In genomic region chr11:101226065-101226701, GRCm38 (mm10) we compare ENCODE assay signal across 8 mouse cellular contexts. TPM values are rescaled to one million over a fixed set of nuclear protein-coding genes. Genes with fewer than 3 reads are reported as not detected.
DNase-seq lines count a peak whose midpoint lies in the region; ATAC-seq and TF ChIP-seq lines count a peak whose summit lies in the region.

Gene Ezh1 (minus strand): TSS chr11:101226463.

- H3K27ac ChIP-seq in embryonic facial prominence, embryonic 10.5 days (replicated peaks), result peak within 1 kb of the TSS; percentile 90
- peak within 1 kb of the TSS; percentile 65 for H3K27ac ChIP-seq in intestine, postnatal 0 days (ENCODE audit: low read depth, low read length)
- H3K27ac ChIP-seq in midbrain, embryonic 10.5 days (replicated peaks), result peak within 1 kb of the TSS; percentile 89

- H3K4me2 ChIP-seq in intestine, postnatal 0 days (replicated peaks; ENCODE audit: low read depth), result peak within 1 kb of the TSS; percentile 90

- no peaks in the 10 kb centered on the region for H3K36me3 ChIP-seq in embryonic facial prominence, embryonic 10.5 days (replicated peaks)
- no peaks in the 10 kb centered on the region for H3K36me3 ChIP-seq in intestine, postnatal 0 days (ENCODE audit: control insufficient read depth, insufficient read depth)
- H3K36me3 ChIP-seq in midbrain, embryonic 10.5 days, result no peaks in the 10 kb centered on the region

- H3K4me1 ChIP-seq in embryonic facial prominence, embryonic 10.5 days, result peaks cover 37% of the 10 kb centered on the region
- H3K4me1 ChIP-seq in intestine, postnatal 0 days (replicated peaks; ENCODE audit: control insufficient read depth, insufficient read depth, low read length), result peaks cover 2% of the 10 kb centered on the region; the same call in 1 of the 2 replicates
- H3K4me1 ChIP-seq in midbrain, embryonic 10.5 days, result peaks cover 35% of the 10 kb centered on the region

- H3K9ac ChIP-seq in intestine, postnatal 0 days (ENCODE audit: low read depth, low read length), result peak within 1 kb of the TSS; percentile 79

- intact Hi-C loops in left cerebral cortex, postnatal 36 days (cut with DNase I), result no loop called here

- peak; percentile 93 for DNase-seq in adrenal gland, postnatal 14 days
- peak; percentile 91 for DNase-seq in embryonic facial prominence, embryonic 10.5 days (ENCODE audit: low spot score)
- DNase-seq in gonadal fat pad, adult 2 months (ENCODE audit: low read depth), result peak; percentile 69
- DNase-seq in left cerebral cortex, postnatal 36 days (ENCODE audit: low spot score in 2 of 2), result peak; percentile 91
- DNase-seq in midbrain, embryonic 10.5 days (ENCODE audit: low spot score), result peak; percentile 80
- DNase-seq in right cerebral cortex, postnatal 36 days (ENCODE audit: low spot score in 2 of 2), result peak; percentile 82 to 84
- DNase-seq in urinary bladder, postnatal 4 days (ENCODE audit: low spot score in 2 of 2), result peak; percentile 90

- no peaks in the 10 kb centered on the region for H3K9me3 ChIP-seq in embryonic facial prominence, embryonic 10.5 days
- no peaks in the 10 kb centered on the region for H3K9me3 ChIP-seq in intestine, postnatal 0 days (ENCODE audit: control insufficient read depth)
- no peaks in the 10 kb centered on the region for H3K9me3 ChIP-seq in midbrain, embryonic 10.5 days (replicated peaks)

- peak; percentile 95 for ATAC-seq in intestine, postnatal 0 days

- peaks cover 5% of the 10 kb centered on the region; the same call in 1 of the 2 replicates for H3K27me3 ChIP-seq in embryonic facial prominence, embryonic 10.5 days (replicated peaks; ENCODE audit: low read depth, poor library complexity, severe bottlenecking)
- H3K27me3 ChIP-seq in intestine, postnatal 0 days (replicated peaks; ENCODE audit: control insufficient read depth, insufficient read depth, low read length), result no peaks in the 10 kb centered on the region
- H3K27me3 ChIP-seq in midbrain, embryonic 10.5 days (ENCODE audit: low read depth, poor library complexity, severe bottlenecking), result peaks cover 6% of the 10 kb centered on the region; the same call in 1 of the 2 replicates

- WGBS in embryonic facial prominence, embryonic 10.5 days, result 2% methylated on average over 56 of the region's 56 CpGs
- WGBS in intestine, postnatal 0 days, result under 1% methylated on average over 54 of the region's 56 CpGs
- WGBS in midbrain, embryonic 10.5 days, result 1% methylated on average over 55 of the region's 56 CpGs

- H3K4me3 ChIP-seq in embryonic facial prominence, embryonic 10.5 days, result peak within 1 kb of the TSS; percentile 97
- H3K4me3 ChIP-seq in intestine, postnatal 0 days (ENCODE audit: low read depth, low read length), result peak within 1 kb of the TSS; percentile 76
- H3K4me3 ChIP-seq in midbrain, embryonic 10.5 days, result peak within 1 kb of the TSS; percentile 98

- TF ChIP-seq CTCF in intestine, postnatal 0 days (IDR thresholded peaks at IDR 0.05; ENCODE audit: low read depth), result peak; percentile 79

RNA-seq across cellular contexts. Expression of gene Ezh1, which starts in this region (rescaled TPM):
- total RNA-seq in adrenal gland, postnatal 14 days (2021), result 28.8 and 37.7 TPM in 2 replicates
- 13.3 and 14.5 TPM in 2 replicates for polyA plus RNA-seq in embryonic facial prominence, embryonic 10.5 days (2016; fragmentation: Nextera tagmentation; extraction: Ambion mirVana)
- polyA plus RNA-seq in gonadal fat pad, adult 2 months (2012; rRNA removed), result 39.4 and 46.5 TPM in 2 replicates
- 9.8 and 10.8 TPM in 2 replicates for polyA plus RNA-seq in intestine, postnatal 0 days (2015; fragmentation: Nextera tagmentation; extraction: Ambion mirVana)
- total RNA-seq in left cerebral cortex, postnatal 36 days (2021), result 10 to 100 TPM; 47.8 to 52.1 TPM
- 11.1 and 11.2 TPM in 2 replicates for polyA plus RNA-seq in midbrain, embryonic 10.5 days (2016; fragmentation: Nextera tagmentation; extraction: Ambion mirVana)

Comparison
In these comparisons a context has a peak if more than half of its experiments do, and no peak if none do; other contexts are left out.
1. Peak in every context shown above with its lines: DNase-seq, ATAC-seq, H3K4me3 ChIP-seq and H3K27ac ChIP-seq.